Mouse (Mus musculus): ENCODE results near the gene Igf2bp1. TPM values are rescaled to one million over a fixed set of nuclear protein-coding genes. Genes with fewer than 3 reads are reported as not detected.

The Igf2bp1 gene
- polyA plus RNA-seq, 1 experiment from 2014 or later, result 17.2 TPM

- H3K27me3 ChIP-seq (ENCODE audit: control insufficient read depth, insufficient read depth, low read length), result peaks cover 59% of the 10 kb centered on the region
- peak overlapping the region; percentile 65 for H3K4me2 ChIP-seq (ENCODE audit: low read length)
- H3K4me1 ChIP-seq (ENCODE audit: control insufficient read depth in 2 of 2, insufficient read depth in 2 of 2, low read length in 2 of 2), result peaks cover 11 to 18% of the 10 kb centered on the region in 2 experiments
- no peak overlapping the region for H3K27ac ChIP-seq (replicated peaks in 1 of 2; ENCODE audit: control insufficient read depth in 1 of 2, insufficient read depth in 1 of 2, low read depth in 2 of 2, low read length in 2 of 2)
- 6% methylated on average over 14 of the region's 14 CpGs for WGBS
- H3K9ac ChIP-seq (ENCODE audit: low read length), result no peak overlapping the region
- no peak for ATAC-seq (ENCODE audit: insufficient number of reproducible peaks, insufficient read depth, low FRiP score, low read depth)
- H3K9me3 ChIP-seq (ENCODE audit: control insufficient read depth, low read length), result no peaks in the 10 kb centered on the region
- no peaks in the 10 kb centered on the region for H3K36me3 ChIP-seq (ENCODE audit: control insufficient read depth, insufficient read depth, low read length)
- peak overlapping the region in 1 of 2 experiments; percentile 29; a peak in 3 of 4 replicates for H3K4me3 ChIP-seq (ENCODE audit: control insufficient read depth in 1 of 2, insufficient read depth in 1 of 2, low read depth in 1 of 2, low read length in 2 of 2)
Measured at GRCm38 (mm10) chr11:95913959-95914566, 91.7 kb downstream of the Igf2bp1 start.

- WGBS, result 20% methylated on average over 7 of the region's 7 CpGs
Measured at GRCm38 (mm10) chr11:95911579-95911978, 94.2 kb downstream of the Igf2bp1 start.

GRCm38 (mm10) chr11:95907805-95908524 is 97.8 kb downstream of the Igf2bp1 start:
- Histone ChIP-seq H3K27ac (replicated peaks in 1 of 2; ENCODE audit: control insufficient read depth in 1 of 2, insufficient read depth in 1 of 2, low read depth in 2 of 2, low read length in 2 of 2) (no peak overlapping the region), H3K4me2 (ENCODE audit: low read length) (no peak overlapping the region), H3K9ac (ENCODE audit: low read length) (no peak overlapping the region), H3K9me3 (ENCODE audit: control insufficient read depth, low read length) (no peaks in the 10 kb centered on the region), H3K27me3 (ENCODE audit: control insufficient read depth, insufficient read depth, low read length) (peaks cover 5% of the 10 kb centered on the region), H3K4me1 (ENCODE audit: control insufficient read depth in 2 of 2, insufficient read depth in 2 of 2, low read length in 2 of 2) (no peaks in the 10 kb centered on the region; a peak in 1 of 4 replicates), H3K36me3 (ENCODE audit: control insufficient read depth, insufficient read depth, low read length) (no peaks in the 10 kb centered on the region), H3K4me3 (ENCODE audit: control insufficient read depth in 1 of 2, insufficient read depth in 1 of 2, low read depth in 1 of 2, low read length in 2 of 2) (no peak overlapping the region)
- 84% methylated on average over 5 of the region's 5 CpGs for WGBS
- ATAC-seq (ENCODE audit: insufficient number of reproducible peaks, insufficient read depth, low FRiP score, low read depth), result no peak

More at GRCm38 (mm10) chr11:95911579-95911978, 94.2 kb downstream of the Igf2bp1 start:
- no peak for ATAC-seq (ENCODE audit: insufficient number of reproducible peaks, insufficient read depth, low FRiP score, low read depth)
- peaks cover 39% of the 10 kb centered on the region for H3K27me3 ChIP-seq (ENCODE audit: control insufficient read depth, insufficient read depth, low read length)
- H3K27ac ChIP-seq (replicated peaks in 1 of 2; ENCODE audit: control insufficient read depth in 1 of 2, insufficient read depth in 1 of 2, low read depth in 2 of 2, low read length in 2 of 2), result no peak overlapping the region
- H3K36me3 ChIP-seq (ENCODE audit: control insufficient read depth, insufficient read depth, low read length), result no peaks in the 10 kb centered on the region
- H3K9me3 ChIP-seq (ENCODE audit: control insufficient read depth, low read length), result no peaks in the 10 kb centered on the region
- H3K4me3 ChIP-seq (ENCODE audit: control insufficient read depth in 1 of 2, insufficient read depth in 1 of 2, low read depth in 1 of 2, low read length in 2 of 2), result no peak overlapping the region
- H3K4me2 ChIP-seq (ENCODE audit: low read length), result no peak overlapping the region
- H3K9ac ChIP-seq (ENCODE audit: low read length), result no peak overlapping the region
- peaks cover 11 to 18% of the 10 kb centered on the region in 2 experiments for H3K4me1 ChIP-seq (ENCODE audit: control insufficient read depth in 2 of 2, insufficient read depth in 2 of 2, low read length in 2 of 2)

Small RNA genes within 50 kb of the gene (microRNA-seq; reads per million reads assigned to microRNA genes)
- gene Mir3063, result 1.1 reads per million

Other genes with a start within 250 kb of the Igf2bp1 start
- 2.9 and 4.4 TPM in 2 replicates for gene Phospho1, start 181.4 kb downstream of the Igf2bp1 start, polyA plus RNA-seq (2014; fragmentation: Nextera tagmentation; extraction: Ambion mirVana)
- 34.1 and 34.2 TPM in 2 replicates for gene Gngt2, start 168.7 kb downstream of the Igf2bp1 start, polyA plus RNA-seq (2014; fragmentation: Nextera tagmentation; extraction: Ambion mirVana)
- gene Abi3, start 163.5 kb downstream of the Igf2bp1 start, polyA plus RNA-seq (2014; fragmentation: Nextera tagmentation; extraction: Ambion mirVana), result 9.0 and 11.4 TPM in 2 replicates
- gene B4galnt2, start 91.0 kb downstream of the Igf2bp1 start, polyA plus RNA-seq (2014; fragmentation: Nextera tagmentation; extraction: Ambion mirVana), result 0.11 TPM in 1 of 2 replicates, not detected in the other
- gene Gip, start 18.6 kb upstream of the Igf2bp1 start, polyA plus RNA-seq (2014; fragmentation: Nextera tagmentation; extraction: Ambion mirVana), result not detected in 2 replicates
- gene Snf8, start 28.9 kb upstream of the Igf2bp1 start, polyA plus RNA-seq (2014; fragmentation: Nextera tagmentation; extraction: Ambion mirVana), result 23.5 and 30.5 TPM in 2 replicates
- 28.7 and 29.7 TPM in 2 replicates for gene Ube2z, start 59.4 kb upstream of the Igf2bp1 start, polyA plus RNA-seq (2014; fragmentation: Nextera tagmentation; extraction: Ambion mirVana)
- gene Atp5g1, start 69.7 kb upstream of the Igf2bp1 start, polyA plus RNA-seq (2014; fragmentation: Nextera tagmentation; extraction: Ambion mirVana), result 2,464 and 2,507 TPM in 2 replicates
- gene Calcoco2, start 106.0 kb upstream of the Igf2bp1 start, polyA plus RNA-seq (2014; fragmentation: Nextera tagmentation; extraction: Ambion mirVana), result not detected in 2 replicates
- gene Ttll6, start 127.8 kb upstream of the Igf2bp1 start, polyA plus RNA-seq (2014; fragmentation: Nextera tagmentation; extraction: Ambion mirVana), result not detected in 2 replicates
- gene Hoxb13, start 188.4 kb upstream of the Igf2bp1 start, polyA plus RNA-seq (2014; fragmentation: Nextera tagmentation; extraction: Ambion mirVana), result not detected in 2 replicates